Mouse (Mus musculus): ENCODE data around the gene Desi2.

DNA sequence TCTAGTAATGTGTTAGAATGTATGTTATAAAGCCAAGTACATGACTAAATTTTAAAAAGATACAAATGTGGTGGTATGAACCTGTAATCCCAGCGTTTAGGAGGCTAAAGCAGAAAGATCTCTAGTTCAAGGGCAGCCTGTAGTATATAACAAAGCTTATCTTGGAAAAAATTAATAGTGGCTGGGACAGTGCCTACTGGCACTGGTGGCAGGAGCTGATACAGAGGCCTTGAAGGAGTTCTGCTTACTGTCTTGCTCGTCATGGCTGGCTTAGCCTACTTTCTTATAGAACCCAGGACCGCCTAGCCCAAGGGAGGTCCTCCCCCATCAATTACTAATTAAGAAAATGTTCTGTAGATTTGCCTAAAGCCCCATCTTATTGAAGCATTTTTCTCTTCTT is 46.9 kb downstream of the Desi2 start:
- no peak for TF ChIP-seq GATA1 (IDR thresholded peaks at IDR 0.05; ENCODE audit: borderline replicate concordance, low read length)
- TF ChIP-seq FLI1 (IDR thresholded peaks at IDR 0.05; ENCODE audit: low read length): no peak
